Mouse (Mus musculus): ENCODE results near the gene Fam189a2.

Fam189a2 gene

DNA sequence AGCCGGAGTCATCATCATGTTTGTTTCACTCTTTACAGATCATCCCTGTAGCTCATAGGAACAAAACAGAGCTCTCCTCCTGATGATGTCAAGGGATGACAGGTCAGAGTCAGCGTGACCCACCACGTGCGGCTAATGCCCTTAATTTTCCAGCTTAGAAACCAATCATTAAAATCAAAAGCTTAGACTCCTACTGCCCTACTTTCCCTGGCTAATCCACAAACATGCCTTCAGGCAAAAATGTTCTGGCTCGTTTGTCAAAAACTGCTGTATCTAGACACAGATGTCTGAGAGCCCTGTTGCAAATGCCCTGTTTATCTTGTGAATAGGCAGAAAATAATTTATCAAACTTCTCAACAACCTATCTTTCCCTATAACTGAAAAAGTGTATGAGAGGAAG is 4.9 kb downstream of the Fam189a2 start:
- no peak for DNase-seq (ENCODE audit: low read depth)

DNA sequence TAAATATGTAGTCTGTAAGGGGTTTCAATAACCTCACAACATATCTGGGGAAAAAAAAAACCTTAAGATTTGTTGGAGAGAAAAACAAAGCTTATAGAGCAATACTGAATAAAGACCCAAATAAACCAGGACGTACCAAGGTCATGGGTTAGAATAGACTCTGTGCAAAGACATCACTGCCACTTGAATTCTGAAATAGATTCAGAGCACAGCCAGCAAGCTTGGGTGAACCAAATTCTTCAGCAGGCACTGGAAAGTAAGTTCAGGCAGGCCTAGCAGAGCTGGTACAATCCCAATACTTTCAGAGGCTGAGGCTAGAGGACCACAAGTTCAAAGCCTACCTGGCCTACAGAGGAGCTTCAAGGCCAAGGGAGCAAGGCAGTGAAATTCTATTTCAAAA is 6.2 kb downstream of the Fam189a2 start:
- no peak for DNase-seq (ENCODE audit: low read depth)

- no peak for DNase-seq (ENCODE audit: low read depth)
These were observed 6.7 kb downstream of the Fam189a2 start for GRCm38 (mm10) chr19:24024131-24024530.

GRCm38 (mm10) chr19:24023351-24023750 is 7.5 kb downstream of the Fam189a2 start:
- no peak for DNase-seq (ENCODE audit: low read depth)

- no peak for DNase-seq (ENCODE audit: low read depth)
These were observed 8.0 kb downstream of the Fam189a2 start for GRCm38 (mm10) chr19:24022771-24023170.

DNA sequence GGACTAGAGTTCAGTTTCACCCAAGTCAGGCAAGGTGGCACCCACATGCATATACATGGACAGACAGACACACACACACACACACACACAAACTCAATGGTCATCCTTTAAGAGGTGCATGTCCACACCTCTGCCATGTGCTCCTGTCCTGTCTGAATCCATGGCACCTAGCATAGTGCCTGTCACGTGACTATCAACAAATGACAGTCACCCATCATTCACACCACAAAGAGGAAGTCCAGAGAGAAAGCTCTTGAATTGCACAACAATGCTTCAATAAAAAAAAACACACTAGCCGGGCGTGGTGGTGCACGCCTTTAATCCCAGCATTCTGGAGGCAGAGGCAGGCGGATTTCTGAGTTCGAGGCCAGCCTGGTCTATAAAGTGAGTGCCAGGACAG is 8.5 kb downstream of the Fam189a2 start:
- peak; percentile 67 for DNase-seq (ENCODE audit: low read depth)

- no peak for DNase-seq (ENCODE audit: low read depth)
These were observed 10.1 kb downstream of the Fam189a2 start for GRCm38 (mm10) chr19:24020736-24021135.

DNA sequence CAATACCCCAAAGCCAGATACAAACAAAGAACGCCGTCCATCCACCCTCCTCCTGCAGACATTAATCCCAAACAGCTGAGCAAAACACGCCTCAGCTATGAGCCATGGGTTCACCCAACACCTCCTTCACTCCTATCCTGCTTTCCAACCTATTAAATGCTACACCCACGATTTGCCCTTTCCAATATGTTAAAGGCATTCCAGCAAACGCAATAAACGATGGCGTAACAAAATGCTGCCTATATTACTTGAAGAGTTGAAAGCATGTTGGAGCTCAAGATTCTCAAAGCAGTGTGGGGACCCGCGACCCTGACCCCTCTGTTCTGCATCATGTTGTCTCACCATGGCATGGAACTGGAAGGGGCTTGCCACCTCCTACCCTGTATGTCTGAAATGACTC is 11.2 kb downstream of the Fam189a2 start:
- DNase-seq (ENCODE audit: low read depth): no peak

DNA sequence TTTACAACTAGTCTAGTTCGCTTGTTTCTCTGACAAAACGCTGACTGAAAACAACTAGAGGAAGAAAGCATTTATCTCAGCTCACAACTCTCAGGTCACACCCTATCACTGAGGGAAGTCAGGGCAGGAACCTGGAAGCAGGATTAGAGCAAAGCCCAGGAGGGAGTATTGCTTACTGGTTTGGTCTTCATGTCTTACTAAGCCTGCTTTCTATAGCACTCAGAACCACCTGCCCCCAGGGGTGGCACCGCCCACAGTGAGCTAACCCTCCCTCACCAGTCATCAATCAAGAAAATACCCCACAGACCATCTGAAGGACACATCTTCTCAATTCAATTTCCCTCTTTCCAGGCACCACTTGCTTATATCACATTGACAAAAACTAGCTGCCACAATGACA is 12.4 kb downstream of the Fam189a2 start:
- no peak for DNase-seq (ENCODE audit: low read depth)

DNA sequence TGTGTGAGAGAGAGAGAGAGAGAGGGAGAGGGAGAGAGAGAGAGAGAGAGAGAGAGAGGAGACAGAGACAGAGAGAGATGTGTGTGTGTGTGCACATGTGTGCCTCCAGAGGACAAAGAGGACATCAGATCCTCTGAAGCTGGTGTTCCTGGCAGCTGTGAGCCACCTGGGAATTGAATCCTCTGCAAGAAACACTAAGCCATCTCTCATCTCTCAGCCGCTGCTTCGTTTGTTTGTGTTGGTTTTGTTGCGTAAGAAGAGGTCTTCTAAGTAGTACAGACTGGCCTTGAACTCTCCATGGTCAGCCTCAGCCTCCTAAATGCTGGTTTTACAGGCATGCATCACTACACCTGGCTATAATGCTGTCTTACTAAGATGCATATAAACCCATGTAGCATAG is 12.9 kb downstream of the Fam189a2 start:
- DNase-seq (ENCODE audit: low read depth): peak; percentile 25

DNA sequence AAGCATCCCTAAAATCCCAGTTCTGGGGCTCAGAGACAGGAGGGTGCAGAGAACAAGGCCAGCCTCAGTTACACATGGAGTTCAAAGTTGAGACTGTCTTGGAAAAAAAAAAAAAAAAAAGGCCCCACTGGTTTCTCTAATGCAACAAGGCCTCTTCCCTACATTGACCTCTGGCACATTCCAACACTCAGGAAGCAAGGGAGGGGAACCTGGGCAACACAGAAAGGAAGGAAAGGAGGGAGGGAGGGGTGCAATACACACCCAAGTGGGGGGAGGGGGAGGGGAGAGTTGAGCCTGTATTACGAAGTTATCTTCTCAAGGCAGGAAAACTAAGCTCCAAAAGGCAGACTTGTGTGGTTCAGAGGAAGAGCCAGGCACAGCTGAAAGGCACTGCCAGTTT is 13.4 kb downstream of the Fam189a2 start:
- DNase-seq (ENCODE audit: low read depth): no peak

- no peak for DNase-seq (ENCODE audit: low read depth)
These were observed 14.0 kb downstream of the Fam189a2 start for GRCm38 (mm10) chr19:24016706-24017386.

DNA sequence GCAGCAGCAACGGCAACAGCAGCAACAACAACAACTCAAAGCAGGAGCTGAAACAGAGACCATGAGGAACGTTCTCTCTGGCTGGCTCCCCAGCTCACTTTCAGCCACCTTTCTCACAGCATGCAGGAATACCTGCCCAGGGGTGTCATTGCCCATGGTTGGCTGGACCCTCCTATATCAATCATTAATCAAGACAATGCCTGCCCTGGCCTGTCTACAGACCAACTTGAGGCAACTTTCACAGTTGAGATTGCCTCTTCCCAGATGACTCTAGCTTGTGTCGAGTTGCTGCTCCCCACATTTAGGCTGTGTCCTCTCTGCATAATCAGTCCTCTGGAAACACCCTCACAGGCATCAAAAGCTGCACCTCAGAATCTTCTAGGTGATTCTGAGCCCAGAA is 17.6 kb downstream of the Fam189a2 start:
- no peak for DNase-seq (ENCODE audit: low read depth)

GRCm38 (mm10) chr19:24012479-24012878 is 18.3 kb downstream of the Fam189a2 start:
- no peak for DNase-seq (ENCODE audit: low read depth)

GRCm38 (mm10) chr19:24007638-24008360 is 23.0 kb downstream of the Fam189a2 start:
- DNase-seq (ENCODE audit: low read depth): no peak

- no peak for DNase-seq (ENCODE audit: low read depth)
These were observed 23.7 kb downstream of the Fam189a2 start for GRCm38 (mm10) chr19:24007002-24007637.

DNA sequence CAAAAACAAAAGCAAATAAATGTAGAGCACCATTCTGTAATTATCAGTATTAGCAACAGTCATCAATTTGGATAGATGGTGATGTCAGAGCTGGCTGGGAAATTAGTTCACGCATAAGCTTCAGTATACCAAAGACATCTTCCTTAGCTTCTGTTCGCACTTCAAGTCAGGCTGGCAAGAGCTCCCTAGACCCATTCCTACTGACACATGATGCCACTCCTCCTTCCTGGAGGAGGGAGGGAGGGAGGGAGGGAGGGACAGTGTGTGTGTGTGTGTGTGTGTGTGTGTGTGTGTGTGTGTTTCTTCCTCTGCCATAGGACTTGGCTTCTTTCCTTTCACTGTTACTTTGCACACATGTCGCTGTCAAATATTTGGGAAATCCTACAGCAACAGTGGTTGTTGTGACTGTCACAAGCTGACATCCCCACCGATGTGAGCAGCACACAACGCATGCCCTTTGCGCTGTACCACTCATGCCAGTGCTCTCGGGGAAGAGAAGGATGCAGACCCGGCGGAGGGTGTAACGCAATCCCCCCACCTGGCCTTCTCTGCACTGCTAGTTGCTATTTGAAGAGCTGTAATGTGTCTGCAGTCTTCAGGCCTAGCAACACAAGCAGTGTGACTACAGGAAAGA is 34.9 kb downstream of the Fam189a2 start:
- no peak for DNase-seq (ENCODE audit: low read depth)

DNA sequence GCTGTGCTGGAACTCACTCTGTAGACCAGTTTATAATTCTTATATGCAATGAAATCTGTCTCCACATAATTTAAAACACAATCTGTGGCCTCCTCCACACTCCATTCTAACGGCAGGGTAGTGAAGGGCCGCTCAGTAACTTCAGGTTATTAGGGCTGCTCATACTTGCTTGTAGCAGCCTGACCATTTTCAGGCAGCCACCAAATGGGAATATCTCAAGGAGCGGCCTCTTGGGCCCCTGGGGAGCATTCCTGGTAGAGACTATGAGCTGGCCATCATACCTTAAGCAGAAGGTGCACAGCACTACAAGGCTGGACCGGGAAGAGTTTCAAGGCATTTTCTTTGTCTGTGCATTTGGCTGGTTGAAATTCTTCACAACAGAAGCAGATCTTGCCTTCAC is 42.7 kb downstream of the Fam189a2 start:
- no peak for DNase-seq (ENCODE audit: low read depth)

DNA sequence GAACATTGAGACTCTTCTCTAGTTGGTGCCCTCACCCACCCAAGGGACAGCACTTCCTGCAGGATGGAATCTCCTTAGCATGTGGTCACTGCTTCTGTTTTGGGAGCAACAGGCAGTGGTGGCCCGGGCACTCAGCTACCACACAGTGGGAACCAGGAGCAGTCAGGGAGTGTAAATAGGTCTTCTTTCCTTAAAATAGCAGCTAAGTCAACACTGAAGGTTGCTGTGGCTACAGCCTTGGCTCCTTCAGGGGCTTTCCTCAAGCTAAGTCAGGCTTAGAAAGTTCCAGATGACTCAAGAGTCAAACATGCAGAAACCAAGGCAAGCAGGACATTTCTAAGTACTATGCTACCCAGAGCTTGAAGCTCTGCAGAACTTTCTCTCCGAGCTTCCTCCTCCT is 43.5 kb downstream of the Fam189a2 start:
- no peak for DNase-seq (ENCODE audit: low read depth)

GRCm38 (mm10) chr19:23984186-23984585 is 46.6 kb downstream of the Fam189a2 start:
- no peak for DNase-seq (ENCODE audit: low read depth)

- no peak for DNase-seq (ENCODE audit: low read depth)
These were observed 50.2 kb downstream of the Fam189a2 start for GRCm38 (mm10) chr19:23980598-23980997.

DNA sequence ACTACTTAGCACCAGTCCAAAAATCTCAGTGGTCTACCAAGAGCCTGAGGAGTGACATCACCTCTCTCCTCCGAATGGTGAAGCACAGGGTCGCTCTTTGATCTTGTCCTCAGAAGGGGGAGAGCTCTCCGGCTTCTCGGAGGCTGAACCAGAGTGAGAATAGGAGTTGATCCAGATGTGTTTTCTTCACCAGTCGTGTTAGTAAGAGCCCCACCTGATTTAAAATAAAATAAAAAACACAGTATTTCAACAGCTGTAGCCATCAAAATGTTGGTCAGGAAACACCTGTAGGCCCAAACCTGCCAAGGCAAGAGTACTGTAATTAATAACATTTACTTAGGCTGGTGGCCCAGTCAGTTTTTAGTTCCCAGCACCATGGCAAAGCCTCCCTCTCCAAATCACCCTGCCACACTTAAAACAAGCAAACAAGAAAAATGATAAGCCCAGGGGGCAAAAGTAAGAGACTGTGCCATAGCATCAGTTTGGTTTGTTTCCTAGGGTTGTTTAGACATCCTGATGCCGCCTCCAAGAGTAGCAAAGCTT is 52.8 kb downstream of the Fam189a2 start:
- DNase-seq (ENCODE audit: low read depth): no peak

Measured in 416B (cell line).